Mouse (Mus musculus) frontal cortex, postnatal 14 days (tissue): ENCODE results near the gene Nr2e3.
A peak's percentile ranks its signal among the peaks of the same experiment; 100 is the strongest.
"Not testable (repeated sequence)": the region's sequence is repeated elsewhere in the genome, so short reads cannot be mapped to it uniquely, and the experiment has no call there.

ENCODE experiments used
- DNase-seq, 2 experiments: peaks; one replicate each; pipeline ENCODE4 v3.0.0; 2022; ENCODE audit warnings: low spot score in 2 of 2

The Nr2e3 gene

GRCm38 (mm10) chr9:59960559-59960958 is at the start of gene Nr2e3:
TSS of gene Nr2e3 (minus strand) at chr9:59960659.
- DNase-seq: no peak

- no peak for DNase-seq
These were observed 48.5 kb upstream of the Nr2e3 start for GRCm38 (mm10) chr9:60008936-60009335.

DNA sequence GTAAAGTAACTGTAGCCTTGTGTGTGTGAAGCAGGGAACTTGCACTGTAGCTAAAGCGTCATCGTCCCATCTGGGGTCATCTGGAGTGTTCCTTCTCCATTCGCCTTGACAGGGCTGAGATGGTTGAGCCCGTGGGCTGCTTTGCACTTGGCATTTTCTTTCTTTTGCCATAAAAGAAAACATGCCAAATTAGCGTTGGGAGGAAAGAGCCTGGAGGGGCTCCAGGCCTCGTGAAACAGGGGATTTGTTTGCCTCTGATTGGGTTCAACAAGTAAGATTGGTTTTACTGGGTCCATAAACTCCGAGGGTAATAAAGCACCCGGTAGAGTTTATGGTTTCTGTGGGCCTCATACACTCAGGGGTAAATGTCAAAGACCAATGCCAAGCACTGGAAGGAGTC is 41.9 kb upstream of the Nr2e3 start:
- no peak for DNase-seq

- no peak for DNase-seq
These were observed 41.0 kb upstream of the Nr2e3 start for GRCm38 (mm10) chr9:60001444-60001843.

DNA sequence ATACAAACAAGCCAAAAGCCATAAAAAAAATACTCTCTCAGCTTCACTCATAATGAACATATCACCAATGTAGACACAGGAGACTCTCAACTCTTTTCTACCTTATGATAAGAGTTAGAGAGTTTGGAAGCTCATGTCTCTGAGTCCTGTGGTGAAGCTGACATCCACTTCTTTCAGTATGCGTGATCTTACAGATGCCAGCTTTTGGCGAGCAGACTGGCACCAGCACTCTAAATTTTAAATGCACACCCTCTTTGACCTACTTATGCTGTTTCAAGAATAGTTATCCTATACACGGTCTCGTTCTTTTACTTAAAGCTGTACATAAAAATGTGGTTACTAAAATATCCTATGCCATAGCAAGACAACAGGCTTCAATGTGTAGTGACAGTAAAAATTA is 37.3 kb upstream of the Nr2e3 start:
- no peak for DNase-seq

GRCm38 (mm10) chr9:59991407-59991806 is 30.9 kb upstream of the Nr2e3 start:
- no peak for DNase-seq

DNA sequence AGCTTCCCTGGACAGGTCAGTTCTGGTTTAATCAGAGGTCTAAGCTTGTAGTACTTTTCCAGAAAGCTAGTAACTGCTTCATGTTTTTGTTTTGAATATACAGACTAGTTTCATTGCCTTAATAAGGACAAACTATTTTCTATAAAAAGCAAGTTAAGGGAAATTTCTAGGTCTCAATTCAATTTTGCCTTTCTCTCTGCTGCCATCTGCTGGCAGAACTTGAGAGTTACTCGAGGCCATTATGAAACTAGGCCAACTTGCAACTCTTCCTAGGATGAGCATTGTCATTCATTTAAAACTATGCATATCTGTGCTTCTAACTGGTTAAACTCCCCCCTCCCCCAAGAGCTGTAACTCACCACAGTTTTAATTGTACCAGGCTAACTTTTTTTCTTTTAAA is 29.4 kb upstream of the Nr2e3 start:
- DNase-seq: peak in 1 of 2 experiments; percentile 62

GRCm38 (mm10) chr9:59985900-59986572 is 25.6 kb upstream of the Nr2e3 start:
- no peak for DNase-seq

- no peak for DNase-seq
These were observed 20.7 kb upstream of the Nr2e3 start for GRCm38 (mm10) chr9:59981116-59981515.

DNA sequence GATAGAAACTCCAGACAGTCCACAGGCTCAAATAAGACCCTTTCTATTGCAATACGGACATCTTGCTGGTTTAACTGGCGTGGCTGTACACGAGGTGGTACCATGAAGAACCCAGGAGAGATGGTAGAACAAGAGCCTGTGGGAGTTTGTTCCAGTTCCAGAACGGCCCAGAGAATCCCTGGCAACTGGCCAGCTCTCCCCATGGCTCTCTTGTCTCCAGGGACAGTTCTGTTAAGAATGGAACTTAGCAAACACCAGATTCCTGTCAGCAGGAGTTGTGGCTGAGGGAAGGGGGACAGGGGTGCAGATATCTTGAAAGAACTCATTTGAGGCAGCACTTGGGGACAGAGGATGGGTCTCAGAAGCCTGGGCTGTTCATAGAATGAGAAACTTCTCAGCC is 10.8 kb upstream of the Nr2e3 start:
- DNase-seq: no peak

DNA sequence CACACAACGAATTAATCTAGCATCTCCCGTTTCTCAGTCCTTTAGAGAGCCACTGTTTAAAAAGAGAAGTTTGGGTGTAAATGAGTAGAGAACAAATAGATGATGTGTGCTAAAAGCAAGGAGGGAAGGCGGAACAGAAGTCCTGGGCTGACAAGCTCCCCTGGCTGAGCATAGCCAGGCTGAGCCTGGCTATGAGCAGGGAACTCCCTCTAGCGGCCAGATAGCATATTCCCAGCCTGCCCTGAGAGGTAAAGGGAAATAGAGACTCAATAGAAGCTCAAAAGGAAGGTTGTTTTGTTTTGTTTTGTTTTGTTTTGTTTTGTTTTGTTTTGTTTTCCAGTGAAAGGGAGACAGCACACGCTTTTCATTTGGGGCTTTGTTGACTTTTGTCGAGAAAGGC is 8.9 kb upstream of the Nr2e3 start:
- peak; percentile 29 to 66 for DNase-seq

- no peak for DNase-seq
These were observed 4.6 kb upstream of the Nr2e3 start for GRCm38 (mm10) chr9:59965046-59965445.

GRCm38 (mm10) chr9:59964367-59964766 is 3.9 kb upstream of the Nr2e3 start:
- DNase-seq: peak in 1 of 2 experiments; percentile 30

DNA sequence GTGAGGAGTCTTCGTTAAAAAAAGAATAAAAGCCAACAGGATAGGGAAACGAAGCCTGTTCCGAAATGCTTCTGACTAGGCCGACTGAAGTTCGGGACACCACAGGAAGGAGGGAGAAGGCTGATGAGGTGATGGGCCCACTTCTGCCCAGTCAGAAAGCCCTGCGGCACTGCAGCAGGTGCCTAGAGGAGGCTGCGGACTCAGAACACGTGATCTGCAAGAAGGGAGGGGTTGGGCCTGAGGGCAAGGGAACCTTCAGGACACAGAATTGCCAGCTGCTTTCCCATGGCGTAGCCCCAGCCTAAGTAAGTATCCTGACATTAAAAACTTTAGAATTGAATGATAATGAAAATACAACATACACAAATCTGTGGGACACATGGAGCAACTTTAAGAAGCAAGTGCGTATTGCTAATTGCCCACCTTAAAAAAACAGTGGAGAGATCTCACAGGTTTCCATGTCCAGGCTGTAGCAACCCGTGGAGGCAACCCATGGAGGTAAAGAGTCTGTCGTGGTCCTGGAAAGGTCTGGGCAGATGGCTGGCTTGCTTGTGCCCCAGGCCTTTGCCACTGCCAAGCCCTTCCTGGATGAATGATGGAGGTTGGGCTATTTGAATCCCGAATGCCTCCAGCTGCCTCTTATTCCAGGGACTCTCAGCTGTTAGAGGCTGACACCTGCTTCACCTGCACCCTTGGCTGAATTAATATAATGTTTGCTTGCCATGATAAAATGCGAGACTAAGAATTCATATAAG is 919 bp upstream of the Nr2e3 start:
- no peak for DNase-seq

GRCm38 (mm10) chr9:59959276-59959675 is 1.2 kb downstream of the Nr2e3 start:
- peak; percentile 54 to 62 for DNase-seq

DNA sequence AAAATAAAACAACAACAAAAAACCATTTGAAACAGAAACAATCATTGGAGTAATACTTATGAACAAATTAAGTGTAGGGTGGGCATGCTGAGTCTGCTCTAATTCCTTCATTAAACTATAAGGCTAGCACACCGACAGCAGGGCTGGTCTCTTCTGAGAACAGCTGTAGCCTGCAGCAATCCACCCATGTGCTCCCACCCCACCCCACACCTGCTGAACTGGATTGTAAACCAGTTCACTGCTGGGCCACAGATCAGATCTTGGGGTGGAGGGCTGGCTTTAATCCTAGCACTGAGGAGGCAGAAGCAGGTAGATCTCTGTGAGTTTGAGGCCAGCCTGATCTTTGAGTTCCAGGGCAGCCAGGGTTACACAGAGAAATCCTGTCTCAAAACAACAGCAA is 2.3 kb downstream of the Nr2e3 start:
- not testable (repeated sequence) for DNase-seq

GRCm38 (mm10) chr9:59956496-59956895 is 4.0 kb downstream of the Nr2e3 start:
- no peak for DNase-seq

- DNase-seq: no peak
These were observed 4.8 kb downstream of the Nr2e3 start for GRCm38 (mm10) chr9:59955692-59956091.

DNA sequence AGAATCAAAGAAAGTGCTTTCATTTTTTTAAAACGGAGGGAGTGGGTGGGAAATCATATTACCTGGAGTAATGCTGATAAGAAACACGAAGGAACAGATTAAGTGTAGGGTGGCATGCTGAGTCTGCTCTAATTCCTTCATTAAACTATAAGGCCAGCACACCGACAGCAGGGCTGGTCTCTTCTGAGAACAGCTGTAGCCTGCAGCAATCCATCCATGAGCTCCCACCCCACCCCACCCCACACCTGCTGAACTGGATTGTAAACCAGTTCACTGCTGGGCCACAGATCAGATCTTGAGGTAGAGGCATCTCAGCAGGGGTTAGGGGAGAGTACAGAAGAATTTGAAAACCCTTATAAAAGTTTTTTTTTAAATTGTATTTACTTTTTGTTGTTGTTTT is 5.3 kb downstream of the Nr2e3 start:
- DNase-seq: no peak

GRCm38 (mm10) chr9:59953556-59953955 is 6.9 kb downstream of the Nr2e3 start:
- DNase-seq: no peak

- DNase-seq: no peak
These were observed 7.9 kb downstream of the Nr2e3 start for GRCm38 (mm10) chr9:59952515-59953070.

GRCm38 (mm10) chr9:59951943-59952342 is 8.5 kb downstream of the Nr2e3 start:
- no peak for DNase-seq
